Mouse (Mus musculus): ENCODE results near the gene Esyt2.

Gene Esyt2

DNA sequence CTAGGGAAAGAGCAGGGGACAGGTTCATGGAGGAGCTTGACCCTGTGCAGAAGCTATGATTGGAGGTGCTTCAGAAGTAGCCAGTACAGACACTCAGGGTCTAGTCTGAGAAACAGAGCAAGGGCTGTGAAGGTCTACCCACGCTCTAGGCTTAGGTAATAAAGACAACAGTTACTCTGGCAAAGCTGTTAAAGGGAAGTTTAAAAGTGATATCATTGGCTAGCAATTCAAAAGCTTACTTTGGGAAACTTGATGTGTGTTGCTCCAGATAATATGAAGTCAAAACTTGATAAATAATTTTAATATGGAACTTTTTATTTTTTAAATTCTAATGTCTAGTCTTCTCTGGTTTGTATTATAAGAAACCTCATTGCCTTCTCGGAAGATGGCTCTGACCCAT, 86.3 kb downstream of the Esyt2 start:
- no peak for DNase-seq

DNA sequence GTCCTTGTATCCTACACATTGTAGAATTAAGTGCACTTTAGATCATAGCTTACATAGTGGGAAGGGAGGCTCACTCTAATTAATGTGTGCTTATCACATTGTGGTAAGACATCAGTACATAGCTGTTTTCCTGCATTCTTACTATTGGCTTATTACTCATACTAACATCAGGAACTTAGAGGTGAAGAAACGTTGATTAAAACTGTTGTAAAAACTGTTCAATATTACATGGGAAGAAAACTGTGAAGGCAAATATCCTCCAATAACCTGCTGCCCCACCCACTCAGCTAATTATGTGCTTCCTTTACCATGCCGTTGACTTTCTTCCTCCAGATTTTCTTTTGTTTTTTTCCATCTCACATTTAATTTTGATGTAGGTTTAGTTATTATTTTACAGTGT, 87.9 kb downstream of the Esyt2 start:
- DNase-seq, result no peak

DNA sequence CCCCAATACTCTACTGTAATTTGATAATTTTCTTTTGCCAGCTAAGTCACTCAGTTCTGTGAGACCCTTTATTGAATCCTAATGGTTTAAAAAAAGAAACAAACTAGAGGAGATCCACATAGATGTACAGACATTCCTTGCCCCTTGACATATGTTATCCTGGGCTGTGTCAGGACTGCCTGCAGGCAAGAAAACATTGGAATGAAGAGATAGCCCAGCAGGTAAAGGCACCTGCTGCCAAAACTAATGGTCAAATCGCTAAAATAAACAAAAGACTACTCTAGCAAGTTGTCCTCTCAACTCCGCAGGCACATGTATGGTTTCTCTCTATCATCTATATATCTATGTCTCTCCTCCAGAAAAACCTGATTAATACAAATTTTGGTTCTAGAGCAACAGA, 102.1 kb downstream of the Esyt2 start:
- no peak for DNase-seq

GRCm38 (mm10) chr12:116383995-116384394, 103.0 kb downstream of the Esyt2 start:
- DNase-seq, result no peak

DNA sequence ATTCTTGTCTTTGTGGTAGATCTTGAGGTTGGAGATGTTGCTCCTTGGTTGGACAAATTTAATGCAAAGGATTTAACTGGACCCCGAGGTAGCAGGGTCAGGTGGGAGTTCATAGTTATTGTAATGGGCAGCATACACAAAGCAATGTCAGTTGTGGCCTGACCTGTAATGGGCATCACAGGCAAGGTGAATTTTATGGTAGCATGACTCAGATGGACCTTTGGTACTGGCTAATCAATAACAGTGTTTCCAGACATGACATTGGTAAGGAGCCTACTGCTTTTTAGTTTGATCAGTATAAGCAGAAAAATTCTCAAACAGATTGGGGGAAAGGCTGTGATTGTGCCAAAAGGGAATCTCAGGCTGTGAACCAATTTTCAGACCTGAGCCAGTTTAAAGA, 105.8 kb downstream of the Esyt2 start:
- DNase-seq, result no peak

GRCm38 (mm10) chr12:116389868-116390267, 108.9 kb downstream of the Esyt2 start:
- DNase-seq, result no peak

DNA sequence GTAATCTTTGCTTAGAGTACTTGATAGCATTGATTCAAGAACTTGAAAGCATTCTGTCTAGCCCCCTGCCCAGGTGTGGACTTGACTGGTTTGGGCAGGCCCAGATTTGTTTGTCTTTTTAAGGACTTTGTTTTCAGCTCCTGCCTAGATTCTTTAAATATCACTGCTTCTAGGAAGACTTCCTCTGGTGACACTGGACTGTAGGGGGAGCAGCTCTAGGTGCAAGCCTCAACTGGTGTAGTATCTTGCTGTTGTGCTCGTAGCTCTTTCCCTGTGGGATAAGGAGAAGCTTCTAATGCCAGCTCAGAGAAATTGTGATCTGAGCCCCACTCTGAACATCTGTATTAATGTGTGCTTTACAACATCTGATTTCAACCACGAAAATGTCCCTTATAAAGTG, 113.3 kb downstream of the Esyt2 start:
- DNase-seq, result no peak

- no peak for DNase-seq
These were observed 114.3 kb downstream of the Esyt2 start for GRCm38 (mm10) chr12:116395312-116395711.

GRCm38 (mm10) chr12:116396072-116396695, 115.2 kb downstream of the Esyt2 start:
- no peak for DNase-seq

GRCm38 (mm10) chr12:116404012-116404679, 123.2 kb downstream of the Esyt2 start:
- peak; percentile 2 to 4 for DNase-seq

DNA sequence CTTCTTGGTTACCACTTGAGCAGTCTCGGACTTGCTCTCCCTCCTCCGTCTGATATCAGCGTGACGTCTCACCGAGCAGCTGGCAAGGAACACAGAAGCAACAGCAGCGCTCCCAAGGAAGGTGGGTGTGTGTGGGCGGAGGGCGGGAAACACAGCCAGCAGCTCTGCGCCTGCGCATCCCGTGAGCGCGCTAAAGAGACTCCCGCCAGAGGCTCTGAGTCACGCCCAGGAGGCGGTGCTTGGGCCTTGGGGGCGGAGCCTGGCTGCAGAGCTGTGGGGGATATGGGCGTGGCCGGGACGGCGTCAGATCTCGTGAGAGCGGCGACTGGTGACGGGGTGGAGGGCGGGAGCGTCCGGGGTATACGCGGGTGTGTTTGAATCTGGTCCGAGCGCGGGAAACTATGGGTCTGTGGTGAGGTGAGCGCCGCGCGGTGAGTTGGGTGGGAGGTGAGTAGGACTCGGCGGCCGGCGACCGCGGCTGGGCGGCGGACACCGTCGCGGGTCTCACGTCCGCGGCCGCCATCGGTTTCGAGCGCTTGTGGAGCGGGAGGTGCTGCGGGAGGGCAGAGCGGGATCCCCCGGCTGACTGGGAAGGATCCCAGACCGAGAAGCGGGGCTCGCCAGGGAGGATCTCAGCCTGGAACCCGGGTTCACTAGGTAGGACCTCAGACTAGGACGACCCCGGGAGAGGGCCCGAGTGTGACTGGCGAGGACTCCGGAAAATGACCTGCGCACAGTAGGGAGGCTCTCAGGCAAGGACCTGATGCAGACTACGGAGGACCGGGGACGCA, 124.2 kb downstream of the Esyt2 start, which contains the start of gene Ncapg2:
Ncapg2 (plus strand) TSS at position 358 of the 791 bp plus-strand sequence.
- DNase-seq, result peak; percentile 97 to 98

GRCm38 (mm10) chr12:116405836-116406155, 124.8 kb downstream of the Esyt2 start:
- no peak for DNase-seq

GRCm38 (mm10) chr12:116407883-116408282, 126.9 kb downstream of the Esyt2 start:
- DNase-seq, result no peak

DNA sequence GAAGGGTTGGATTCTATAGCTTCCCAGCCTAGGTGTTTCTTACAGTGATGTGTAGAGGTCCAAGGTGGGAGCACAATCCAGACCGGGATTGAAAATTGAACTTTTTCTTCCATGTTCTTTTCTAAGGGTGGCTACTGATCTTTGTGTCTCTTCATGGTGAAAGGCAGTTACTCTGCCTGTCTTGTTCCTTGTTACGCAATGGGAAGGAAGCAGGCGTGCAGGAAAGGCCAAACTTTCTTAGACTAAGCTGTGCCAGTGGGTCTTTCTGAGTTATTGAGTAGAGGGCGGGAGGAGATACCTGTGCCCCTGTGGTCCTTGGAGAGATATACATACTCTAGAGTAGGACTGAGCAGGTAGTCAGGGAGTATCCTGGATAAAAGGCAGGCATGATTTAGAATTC, 133.9 kb downstream of the Esyt2 start:
- no peak for DNase-seq

DNA sequence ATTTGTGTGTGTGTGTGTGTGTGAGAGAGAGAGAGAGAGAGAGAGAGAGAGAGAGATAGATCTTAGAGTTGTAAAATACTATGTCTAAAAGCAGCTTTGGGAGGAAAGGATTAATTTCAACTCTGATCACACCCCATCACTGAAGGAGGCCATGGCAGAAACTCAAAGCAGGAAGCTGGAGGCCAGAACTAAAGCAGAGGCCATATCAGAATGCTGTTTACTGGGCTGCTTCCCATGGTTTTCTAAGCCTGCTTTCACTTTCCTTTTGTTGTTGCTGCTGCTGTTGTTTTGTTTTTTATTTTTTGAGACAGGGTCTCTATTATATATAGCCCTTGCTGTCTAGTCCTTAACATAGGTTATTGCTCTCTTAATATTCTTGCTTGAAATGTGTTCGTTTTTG, 135.5 kb downstream of the Esyt2 start:
- no peak for DNase-seq

DNA sequence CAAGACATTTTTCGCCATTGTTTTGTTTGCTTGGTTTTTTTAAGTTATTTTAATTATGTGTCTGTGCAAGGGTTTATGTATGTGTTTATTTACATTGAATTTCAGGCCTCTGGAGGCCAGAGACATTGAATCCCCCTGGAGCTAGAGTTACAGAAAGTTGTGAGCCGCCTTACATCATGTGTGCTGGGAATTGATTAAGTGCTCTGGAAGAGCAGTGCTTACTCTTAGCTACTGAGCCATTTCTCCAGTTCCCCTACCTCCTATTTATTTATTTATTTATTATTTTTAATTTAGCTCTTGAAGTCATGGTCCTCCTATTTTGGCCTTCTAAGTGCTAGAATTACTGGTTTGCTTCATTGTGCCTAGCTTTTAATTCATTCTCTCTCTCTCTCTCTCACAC, 140.7 kb downstream of the Esyt2 start:
- no peak for DNase-seq

DNA sequence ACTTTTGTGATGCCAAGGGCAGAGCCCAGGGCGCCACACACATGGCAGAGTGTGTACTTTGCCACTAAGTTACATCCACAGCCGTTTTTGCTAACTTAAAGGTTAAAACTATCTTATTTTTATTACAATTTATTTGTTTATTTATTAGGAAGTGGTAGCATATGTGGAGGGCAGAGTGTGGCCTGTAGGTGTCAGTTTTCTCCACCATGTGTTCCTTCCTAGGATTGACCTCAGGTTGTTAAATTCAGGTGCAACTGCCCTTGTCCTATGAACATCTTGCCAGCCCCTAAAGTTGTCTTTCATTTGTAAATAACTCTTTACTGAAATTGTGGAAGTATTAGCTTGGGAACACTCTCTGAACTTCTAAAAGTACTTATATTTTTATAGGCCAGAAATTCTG, 144.4 kb downstream of the Esyt2 start:
- DNase-seq, result no peak

DNA sequence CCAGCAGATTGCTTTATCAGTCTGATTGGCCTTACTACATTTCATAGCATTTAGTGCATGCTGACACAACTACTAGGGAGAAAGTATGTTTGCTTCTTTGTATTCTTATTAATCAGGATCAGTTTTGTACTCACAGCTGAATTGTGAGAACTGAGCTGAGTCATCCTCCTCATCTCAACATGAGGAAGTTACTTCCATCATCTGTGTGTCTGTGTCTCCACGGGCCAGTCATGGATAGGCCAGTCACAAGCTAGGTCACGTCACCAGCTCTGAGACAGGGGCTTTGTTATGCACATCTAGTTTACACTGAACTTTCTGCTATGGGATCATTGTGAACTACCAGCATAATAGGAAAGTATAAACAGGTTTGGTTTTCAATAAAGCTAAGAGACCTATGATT, 152.7 kb downstream of the Esyt2 start:
- DNase-seq, result no peak

DNA sequence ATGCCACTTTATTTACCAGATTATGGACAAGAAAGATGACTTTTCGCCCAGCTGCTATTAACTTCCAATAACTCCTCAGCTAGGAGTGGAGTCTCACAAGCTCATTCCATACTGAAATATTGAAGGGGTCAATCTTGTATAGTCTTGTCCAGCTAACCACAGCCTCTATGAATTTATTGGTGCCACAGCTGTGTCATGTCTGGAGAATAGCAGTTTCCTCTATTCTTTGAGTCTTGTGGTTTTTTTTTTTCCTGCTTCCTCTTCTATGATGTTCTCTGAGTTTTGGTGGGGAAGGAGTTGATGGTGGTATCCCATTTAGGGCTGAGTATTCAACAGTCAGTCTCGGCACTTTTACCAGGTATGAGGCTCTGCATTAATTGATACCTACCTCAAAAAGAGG, 154.2 kb downstream of the Esyt2 start:
- no peak for DNase-seq

- DNase-seq, result no peak
These were observed 155.1 kb downstream of the Esyt2 start for GRCm38 (mm10) chr12:116436125-116436524.

DNA sequence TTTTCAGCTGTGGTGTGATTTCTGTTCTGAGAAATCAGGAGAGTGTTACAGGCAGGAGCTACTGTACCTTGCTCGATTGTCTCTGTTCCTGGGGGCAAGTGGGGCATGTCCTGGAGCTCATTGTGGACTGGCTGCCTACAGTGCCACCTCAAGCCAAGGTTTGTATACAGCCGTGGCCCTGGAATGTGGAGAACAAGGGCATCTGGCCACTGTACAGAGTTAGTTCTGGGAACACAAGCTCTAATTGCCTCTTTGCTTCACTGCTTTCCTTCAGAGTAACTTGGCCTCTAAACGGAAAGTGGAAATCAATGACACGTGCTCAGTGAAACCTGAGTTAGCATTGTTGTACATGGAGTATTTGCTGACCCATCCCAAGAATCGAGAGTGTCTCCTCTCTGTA, 157.6 kb downstream of the Esyt2 start:
- peak; percentile 55 to 64 for DNase-seq

Measured in kidney, adult 8-10 months (tissue).